Mouse (Mus musculus) layer of hippocampus, adult 9-10 months (tissue): ENCODE results near the gene Sv2a.
A peak's percentile ranks its signal among the peaks of the same experiment; 100 is the strongest.
"Not testable (repeated sequence)": the region's sequence is repeated elsewhere in the genome, so short reads cannot be mapped to it uniquely, and the experiment has no call there.

ENCODE experiments used
- DNase-seq: peaks from one replicate; pipeline ENCODE4 v3.0.0; 2022; ENCODE audit warnings: low spot score

Gene Sv2a

GRCm38 (mm10) chr3:96220765-96221639 lies 40.1 kb downstream of the Sv2a start, which contains the start of the genes Hist2h2ac and Hist2h2be:
Gene Hist2h2ac (minus strand): TSS chr3:96220880.
Gene Hist2h2be (plus strand): TSS chr3:96221119.
- peak; percentile 95 for DNase-seq

- no peak for DNase-seq
Observed at GRCm38 (mm10) chr3:96221640-96222038, 40.7 kb downstream of the Sv2a start.

DNA sequence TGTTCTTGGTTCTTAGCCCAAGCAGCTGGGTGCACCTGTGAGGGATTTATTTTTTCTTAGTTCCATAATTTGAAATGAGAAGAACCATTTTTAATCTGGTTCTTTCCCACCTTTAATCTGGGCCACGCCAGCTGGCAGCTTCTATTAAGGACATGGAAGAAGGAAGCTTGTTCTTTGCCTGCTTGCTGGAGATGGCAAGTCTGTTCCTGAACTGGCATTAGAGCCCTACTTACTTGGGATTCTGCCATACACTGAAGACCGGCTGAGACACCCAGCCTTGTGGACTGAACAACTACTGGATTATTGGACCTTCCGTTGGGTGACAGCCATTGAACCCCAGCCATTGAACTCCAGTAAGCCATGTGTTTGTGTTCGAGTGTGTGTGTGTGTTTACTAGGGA lies 41.8 kb downstream of the Sv2a start:
- no peak for DNase-seq

DNA sequence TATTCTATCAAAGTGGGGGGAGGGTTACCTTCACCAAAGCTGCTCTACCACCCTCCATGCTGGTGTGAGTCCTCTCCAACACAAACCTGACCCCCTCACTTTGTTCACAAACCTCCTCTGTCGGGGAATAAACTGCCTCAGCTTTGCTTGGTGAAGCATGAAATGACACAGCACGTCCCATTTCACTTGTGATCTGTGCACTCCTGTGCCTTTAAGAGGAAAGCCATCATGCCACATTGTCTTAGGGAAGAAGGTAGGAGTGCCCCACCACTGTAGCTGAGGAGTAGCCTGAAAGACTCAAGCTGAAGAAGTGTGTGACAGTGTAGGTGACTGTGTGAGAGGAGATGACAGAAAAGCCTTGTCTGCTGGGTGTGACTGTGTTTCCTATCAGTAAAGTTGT lies 44.5 kb downstream of the Sv2a start:
- DNase-seq: no peak

DNA sequence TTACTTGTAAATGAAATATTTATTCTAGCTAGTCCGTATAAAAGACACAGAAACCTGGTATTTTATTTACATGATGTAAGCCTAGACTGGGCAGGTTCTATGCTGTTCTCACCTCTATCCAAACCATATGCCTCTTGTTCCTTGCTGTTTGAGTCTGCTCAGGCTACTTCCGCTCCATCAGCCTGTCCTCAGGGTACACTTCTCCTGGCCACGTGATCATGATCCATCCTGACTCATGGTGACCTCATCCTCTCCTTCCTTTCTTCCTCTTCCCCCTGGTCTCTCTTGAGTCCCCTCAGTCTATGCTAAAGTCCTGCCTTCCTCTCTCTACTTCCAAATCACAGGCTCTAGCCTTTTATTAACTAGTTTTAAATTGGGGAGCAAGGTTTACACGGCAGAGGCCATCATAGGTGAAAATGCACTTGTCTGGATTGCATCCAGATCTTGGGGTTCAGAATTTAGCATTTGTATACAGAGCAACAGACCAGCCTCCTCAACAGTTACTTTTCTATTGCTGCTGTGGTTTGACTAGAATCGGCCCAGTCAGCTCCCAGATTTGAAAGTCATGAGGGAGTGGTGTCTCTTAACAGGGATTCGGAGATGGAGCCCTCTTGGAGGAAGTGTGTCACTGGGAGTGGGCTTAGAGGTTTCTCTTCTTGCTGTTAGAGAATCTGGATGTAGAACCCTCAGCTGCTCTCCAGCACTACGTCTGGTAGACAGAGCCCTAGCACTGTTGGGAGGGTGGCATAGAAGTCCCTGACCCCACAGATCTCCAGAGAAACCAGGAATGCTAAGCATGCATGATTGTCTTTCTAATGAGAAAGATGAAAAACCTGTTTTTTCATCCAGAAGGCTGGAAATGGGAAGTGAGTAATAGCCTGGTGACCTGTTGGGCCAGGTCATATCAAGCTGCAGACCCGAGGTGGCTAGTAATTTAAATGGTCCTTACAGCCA lies 46.0 kb downstream of the Sv2a start:
- no peak for DNase-seq

- DNase-seq: no peak
Observed at GRCm38 (mm10) chr3:96228828-96229227, 47.9 kb downstream of the Sv2a start.

DNA sequence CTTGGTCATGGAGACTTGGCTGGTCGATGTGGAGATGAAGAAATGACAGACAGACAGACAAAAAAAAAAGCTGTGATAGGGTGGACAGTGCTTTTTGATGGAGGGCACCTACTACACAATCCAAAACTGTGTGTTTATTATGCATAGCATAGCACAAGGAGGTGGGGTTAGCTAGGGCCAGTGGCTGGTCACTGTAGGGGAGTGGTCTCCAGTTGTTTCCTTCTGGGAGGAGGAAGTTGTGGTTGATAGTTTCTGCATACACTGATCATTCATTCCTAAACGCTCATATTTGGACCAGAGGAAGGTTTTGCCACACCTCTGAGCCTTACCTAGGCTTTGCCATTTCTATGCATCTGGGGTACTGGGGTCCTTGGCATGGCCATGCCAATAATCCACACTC lies 49.5 kb downstream of the Sv2a start:
- DNase-seq: no peak

- no peak for DNase-seq
Observed at GRCm38 (mm10) chr3:96230910-96231757, 50.2 kb downstream of the Sv2a start.

- DNase-seq: no peak
Observed at GRCm38 (mm10) chr3:96231758-96232120, 50.8 kb downstream of the Sv2a start.

GRCm38 (mm10) chr3:96234914-96235313 lies 54.0 kb downstream of the Sv2a start:
- no peak for DNase-seq

DNA sequence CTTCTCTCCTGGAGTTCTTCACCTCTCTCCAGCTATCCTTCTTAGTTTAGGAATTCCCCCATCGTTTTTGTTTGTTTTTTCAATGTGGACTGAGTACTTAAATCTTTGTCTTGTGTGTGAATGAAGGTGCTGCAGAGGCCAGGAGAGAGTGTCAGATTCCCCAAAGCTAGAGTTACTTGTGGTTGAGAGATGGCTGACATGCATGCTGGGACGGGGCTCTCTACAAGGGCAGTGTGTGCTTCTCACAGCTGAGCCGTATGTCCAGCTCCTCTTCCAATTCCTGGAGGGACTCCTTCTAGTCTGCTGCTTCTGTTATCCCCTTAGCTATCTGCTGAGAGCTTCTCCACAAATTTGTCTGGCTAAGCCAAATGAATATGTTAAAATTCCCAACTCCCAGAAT lies 54.9 kb downstream of the Sv2a start:
- no peak for DNase-seq

GRCm38 (mm10) chr3:96236834-96237334 lies 55.9 kb downstream of the Sv2a start:
- DNase-seq: no peak

GRCm38 (mm10) chr3:96237335-96237903 lies 56.5 kb downstream of the Sv2a start:
- DNase-seq: no peak

- DNase-seq: no peak
Observed at GRCm38 (mm10) chr3:96237904-96238511, 57.1 kb downstream of the Sv2a start.

- DNase-seq: not testable (repeated sequence)
Observed at GRCm38 (mm10) chr3:96238954-96239793, 58.2 kb downstream of the Sv2a start, which contains the start of gene Hist2h3c2. Gene Hist2h3c2 (minus strand): TSS chr3:96239127.

DNA sequence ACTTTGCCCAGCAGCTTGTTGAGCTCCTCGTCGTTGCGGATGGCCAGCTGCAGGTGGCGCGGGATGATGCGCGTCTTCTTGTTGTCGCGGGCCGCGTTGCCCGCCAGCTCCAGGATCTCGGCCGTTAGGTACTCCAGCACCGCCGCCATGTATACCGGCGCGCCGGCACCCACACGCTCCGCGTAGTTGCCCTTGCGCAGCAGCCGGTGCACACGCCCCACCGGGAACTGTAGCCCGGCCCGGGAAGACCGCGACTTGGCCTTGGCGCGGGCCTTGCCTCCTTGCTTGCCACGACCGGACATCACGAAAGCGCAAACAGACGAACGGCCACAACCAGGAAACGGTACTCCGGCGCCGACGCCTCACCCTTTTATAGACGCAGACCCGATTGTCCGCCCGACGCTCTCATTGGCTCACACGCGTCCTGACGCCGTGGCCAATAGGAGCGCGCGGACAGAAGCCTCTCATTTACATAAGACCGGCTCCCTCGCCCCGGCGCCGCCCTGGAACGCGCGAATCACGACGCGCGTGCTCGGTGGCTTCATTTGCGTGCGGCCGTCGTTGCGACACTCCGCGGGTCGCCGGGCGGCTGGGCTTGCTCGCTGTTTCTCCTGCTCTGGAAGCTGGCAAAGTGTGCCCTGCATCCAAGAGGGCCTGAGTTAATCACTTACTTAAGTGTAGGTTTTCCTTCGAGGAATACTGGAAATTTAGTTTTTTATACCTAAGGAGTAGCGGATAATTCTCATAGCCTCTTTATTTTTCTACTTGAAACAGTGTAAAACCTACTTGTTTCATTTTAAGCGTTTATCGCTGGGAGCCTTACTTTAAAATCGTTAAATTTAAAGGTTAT lies 59.2 kb downstream of the Sv2a start, which contains the start of gene Hist2h2aa2:
Gene Hist2h2aa2, minus strand, starts transcription at position 328 of the 850 bp plus-strand sequence.
- peak; percentile 93 for DNase-seq

DNA sequence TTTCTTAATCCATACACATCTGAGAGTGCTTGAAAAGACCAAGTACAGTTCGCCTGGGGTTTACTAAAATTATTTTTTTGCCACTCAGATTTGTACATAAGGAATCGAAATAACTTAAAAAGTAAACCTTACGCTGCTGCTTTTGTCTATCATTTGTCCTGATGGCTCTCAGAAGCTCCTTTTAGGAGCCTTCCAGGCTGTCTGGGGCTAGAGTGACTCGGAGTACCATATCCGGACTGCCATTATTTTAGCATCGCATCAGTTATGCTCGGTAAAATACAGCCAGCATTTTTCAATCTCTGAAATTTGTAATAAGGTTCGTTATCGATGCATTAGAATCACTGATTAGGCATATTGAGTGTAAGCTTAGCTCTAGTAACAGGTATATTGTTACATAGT lies 59.8 kb downstream of the Sv2a start:
- no peak for DNase-seq

GRCm38 (mm10) chr3:96243921-96244572 lies 63.1 kb downstream of the Sv2a start:
- no peak for DNase-seq
